Mouse (Mus musculus) brain, embryonic 18.5 days (tissue): ENCODE measurements around the gene Alkbh7.

ENCODE experiments used
- DNase-seq: peaks from one replicate; pipeline ENCODE4 v3.0.0-alpha.2; 2012; ENCODE audit warnings: low read depth, low spot score

Alkbh7 gene

GRCm38 (mm10) chr17:56986105-56986805 is 10.9 kb upstream of the Alkbh7 start:
- DNase-seq, result no peak

- DNase-seq, result no peak
Measured at GRCm38 (mm10) chr17:56988441-56988840, 8.7 kb upstream of the Alkbh7 start.

GRCm38 (mm10) chr17:56988921-56989430 is 8.2 kb upstream of the Alkbh7 start:
- no peak for DNase-seq

GRCm38 (mm10) chr17:56989467-56990114 is 7.5 kb upstream of the Alkbh7 start:
- DNase-seq, result peak; percentile 83

GRCm38 (mm10) chr17:56990115-56990746 is 6.9 kb upstream of the Alkbh7 start, which contains the start of gene Clpp:
Gene Clpp, plus strand, starts transcription at chr17:56990305.
- DNase-seq, result peak; percentile 95

GRCm38 (mm10) chr17:56990966-56991365 is 6.2 kb upstream of the Alkbh7 start:
- no peak for DNase-seq

GRCm38 (mm10) chr17:56995046-56995445 is 2.1 kb upstream of the Alkbh7 start:
- no peak for DNase-seq

GRCm38 (mm10) chr17:56996506-56996905 is 633 bp upstream of the Alkbh7 start:
- DNase-seq, result no peak

- no peak for DNase-seq
Measured at GRCm38 (mm10) chr17:56999414-56999813, 2.3 kb downstream of the Alkbh7 start.

- no peak for DNase-seq
Measured at GRCm38 (mm10) chr17:56999968-57000609, 3.0 kb downstream of the Alkbh7 start, which contains the start of gene Pspn. Gene Pspn, minus strand, starts transcription at chr17:57000018.

GRCm38 (mm10) chr17:57001228-57001627 is 4.1 kb downstream of the Alkbh7 start:
- no peak for DNase-seq

- DNase-seq, result no peak
Measured at GRCm38 (mm10) chr17:57003994-57004393, 6.9 kb downstream of the Alkbh7 start.

GRCm38 (mm10) chr17:57007137-57007905 is 10.2 kb downstream of the Alkbh7 start:
- DNase-seq, result no peak

- no peak for DNase-seq
Measured at GRCm38 (mm10) chr17:57010911-57011235, 13.7 kb downstream of the Alkbh7 start.

- peak; percentile 99 for DNase-seq
Measured at GRCm38 (mm10) chr17:57011236-57012141, 14.3 kb downstream of the Alkbh7 start, which contains the start of the genes Gtf2f1 and Gm17949. Gene Gtf2f1, minus strand, starts transcription at chr17:57011288. Gene Gm17949, plus strand, starts transcription at chr17:57011469.

- no peak for DNase-seq
Measured at GRCm38 (mm10) chr17:57012245-57012795, 15.2 kb downstream of the Alkbh7 start.

GRCm38 (mm10) chr17:57019693-57020092 is 22.6 kb downstream of the Alkbh7 start:
- DNase-seq, result no peak

- DNase-seq, result no peak
Measured at GRCm38 (mm10) chr17:57020960-57021359, 23.8 kb downstream of the Alkbh7 start.

GRCm38 (mm10) chr17:57027471-57027870 is 30.3 kb downstream of the Alkbh7 start:
- no peak for DNase-seq

GRCm38 (mm10) chr17:57029691-57030090 is 32.6 kb downstream of the Alkbh7 start:
- DNase-seq, result no peak
